36 mouse cellular contexts compared by ENCODE assay signal in genomic region chr6:40650953-40651352, GRCm38 (mm10). TPM values are rescaled to one million over a fixed set of nuclear protein-coding genes. Genes with fewer than 3 reads are reported as not detected.
"Had no signal": no experiment of that assay in that cellular context is flagged by ENCODE, and none has a peak within 500 bp of the region (broad histone marks: within the 10 kb centered on the region; RNA-seq: fewer than 3 reads in every experiment).

No protein-coding gene starts in this region.

- H3K36me3 ChIP-seq: limb, embryonic 12.5 days; limb, embryonic 13.5 days; limb, embryonic 15.5 days; liver, embryonic 12.5 days; liver, embryonic 13.5 days; liver, embryonic 15.5 days; lung, embryonic 15.5 days; midbrain, embryonic 10.5 days; midbrain, embryonic 12.5 days; midbrain, embryonic 13.5 days; midbrain, embryonic 15.5 days had no signal

- ATAC-seq: liver, embryonic 12.5 days; liver, postnatal 0 days; lung, postnatal 0 days; midbrain, embryonic 13.5 days; midbrain, embryonic 15.5 days; midbrain, embryonic 16.5 days had no signal

- H3K4me1 ChIP-seq: limb, embryonic 12.5 days; limb, embryonic 13.5 days; limb, embryonic 15.5 days; liver, embryonic 12.5 days; liver, embryonic 13.5 days; liver, embryonic 15.5 days; lung, embryonic 15.5 days; megakaryocyte, embryonic 14.5 days; midbrain, embryonic 10.5 days; midbrain, embryonic 12.5 days; midbrain, embryonic 13.5 days; midbrain, embryonic 15.5 days had no signal

- H3K4me3 ChIP-seq: limb, embryonic 12.5 days; limb, embryonic 13.5 days; limb, embryonic 15.5 days; liver, embryonic 12.5 days; liver, embryonic 13.5 days; liver, embryonic 15.5 days; lung, embryonic 15.5 days; megakaryocyte, embryonic 14.5 days; midbrain, embryonic 10.5 days; midbrain, embryonic 12.5 days; midbrain, embryonic 13.5 days; midbrain, embryonic 15.5 days; myocyte had no signal

- H3K9ac ChIP-seq: limb, embryonic 12.5 days; limb, embryonic 13.5 days; limb, embryonic 15.5 days; liver, embryonic 12.5 days; liver, embryonic 13.5 days; liver, embryonic 14.5 days; liver, embryonic 15.5 days; liver, postnatal 0 days; lung, embryonic 14.5 days; lung, embryonic 15.5 days; midbrain, embryonic 12.5 days; midbrain, embryonic 13.5 days; midbrain, embryonic 15.5 days had no signal

- H3K4me2 ChIP-seq: limb, embryonic 12.5 days; limb, embryonic 13.5 days; limb, embryonic 15.5 days; liver, embryonic 11.5 days; liver, embryonic 12.5 days; liver, embryonic 13.5 days; liver, embryonic 15.5 days; lung, embryonic 14.5 days; lung, embryonic 15.5 days; midbrain, embryonic 11.5 days; midbrain, embryonic 12.5 days; midbrain, embryonic 13.5 days; midbrain, embryonic 15.5 days had no signal

- H3K27me3 ChIP-seq: limb, embryonic 12.5 days; limb, embryonic 13.5 days; limb, embryonic 15.5 days; liver, embryonic 12.5 days; liver, embryonic 13.5 days; liver, embryonic 15.5 days; lung, embryonic 15.5 days; megakaryocyte, embryonic 14.5 days; midbrain, embryonic 12.5 days; midbrain, embryonic 13.5 days; midbrain, embryonic 15.5 days had no signal

- H3K9me3 ChIP-seq: limb, embryonic 12.5 days; limb, embryonic 13.5 days; limb, embryonic 15.5 days; liver, embryonic 12.5 days; liver, embryonic 13.5 days; liver, embryonic 15.5 days; lung, embryonic 15.5 days; megakaryocyte, embryonic 14.5 days; midbrain, embryonic 10.5 days; midbrain, embryonic 12.5 days; midbrain, embryonic 13.5 days; midbrain, embryonic 15.5 days had no signal

- H3K27ac ChIP-seq: limb, embryonic 12.5 days; limb, embryonic 13.5 days; limb, embryonic 15.5 days; liver, embryonic 12.5 days; liver, embryonic 13.5 days; liver, embryonic 14.5 days; liver, embryonic 15.5 days; lung, embryonic 15.5 days; macrophage; midbrain, embryonic 10.5 days; midbrain, embryonic 12.5 days; midbrain, embryonic 13.5 days; midbrain, embryonic 15.5 days had no signal

- DNase-seq: left cerebral cortex, postnatal 4 days; liver; liver, embryonic 13.5 days; liver, postnatal 0 days; lung, adult 18-20 months; lung, adult 2 months; lung, embryonic 14.5 days; lung, postnatal 10 days; lung, postnatal 14 days; lung, postnatal 36 days; lung, postnatal 4 days; midbrain, embryonic 14.5 days had no signal

RNA-seq across cellular contexts. Expression of gene Mgam, which starts 22.3 kb away (rescaled TPM):
- polyA plus RNA-seq: limb, embryonic 11.5 days; limb, embryonic 12.5 days; midbrain, embryonic 10.5 days; midbrain, embryonic 11.5 days; midbrain, embryonic 12.5 days; midbrain, embryonic 13.5 days; midbrain, embryonic 14.5 days; midbrain, embryonic 16.5 days had no signal

RNA-seq across cellular contexts. Expression of gene Tas2r138, which starts 37.8 kb away (rescaled TPM):
- polyA plus RNA-seq: limb, embryonic 11.5 days; limb, embryonic 12.5 days; limb, embryonic 13.5 days; limb, embryonic 14.5 days; limb, embryonic 15.5 days; liver, embryonic 11.5 days; liver, embryonic 12.5 days; liver, embryonic 13.5 days; liver, embryonic 14.5 days; liver, embryonic 15.5 days; liver, embryonic 16.5 days; liver, postnatal 0 days; lung, adult 2 months; lung, embryonic 14.5 days; lung, embryonic 15.5 days; lung, embryonic 16.5 days; lung, postnatal 0 days; macrophage; midbrain, embryonic 10.5 days; midbrain, embryonic 11.5 days; midbrain, embryonic 12.5 days; midbrain, embryonic 13.5 days; midbrain, embryonic 14.5 days; midbrain, embryonic 15.5 days; midbrain, embryonic 16.5 days; midbrain, postnatal 0 days; myocyte; neural tube, embryonic 11.5 days had no signal
